Mouse (Mus musculus) brain, adult 10 weeks (tissue): ENCODE data around the gene Tango2. TPM values are rescaled to one million over a fixed set of nuclear protein-coding genes. Genes with fewer than 3 reads are reported as not detected.

Experiments
- polyA plus RNA-seq: library from polyadenylated mRNA; stranded (reverse); fragments of 350-450 nt; fragmentation: Illumina TruSeq; extraction: RNeasy Lipid Tissue Mini Kit (QIAGEN cat#74804); gene quantifications from one replicate; pipeline ENCODE4 v1.2.3, GENCODE M21; 2015; ENCODE audit warnings: low read depth, low replicate concordance

Tango2 gene
- 206 TPM for polyA plus RNA-seq

GRCm38 (mm10) chr16:18347931-18348600 is at the start of gene Tango2, which contains the start of gene Arvcf:
Tango2 (minus strand) TSS chr16:18348103.
Arvcf (plus strand) TSS chr16:18348182.

DNA sequence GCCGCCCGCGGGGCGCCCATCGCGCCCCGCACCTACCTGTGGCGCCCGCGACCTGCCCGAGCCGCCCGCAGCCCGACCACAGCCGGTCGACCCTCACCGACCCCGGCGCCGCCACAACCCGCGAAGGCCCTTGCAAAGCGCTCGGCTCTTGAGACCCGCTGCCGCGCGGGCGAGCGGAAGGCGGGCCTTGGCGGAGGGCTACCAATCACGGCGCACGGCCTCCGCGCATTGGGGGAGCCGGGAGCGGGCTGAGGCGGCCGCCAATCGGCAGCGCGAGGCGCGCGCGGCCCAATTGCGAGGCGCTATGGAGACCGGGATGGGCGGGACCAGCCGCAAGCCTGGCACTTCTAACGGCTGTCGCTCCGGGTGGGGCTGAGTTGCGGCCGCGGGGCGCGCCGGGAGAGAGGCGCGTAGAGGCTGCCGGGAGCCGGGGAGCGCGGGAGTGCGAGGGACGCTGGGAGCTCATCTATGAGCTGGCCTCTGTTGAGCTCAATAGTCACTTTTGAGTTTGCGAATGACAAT is 58.8 kb downstream of the Tango2 start, which contains the start of gene Dgcr8:
Gene Dgcr8 (minus strand): TSS at position 180 of the 522 bp plus-strand sequence.

DNA sequence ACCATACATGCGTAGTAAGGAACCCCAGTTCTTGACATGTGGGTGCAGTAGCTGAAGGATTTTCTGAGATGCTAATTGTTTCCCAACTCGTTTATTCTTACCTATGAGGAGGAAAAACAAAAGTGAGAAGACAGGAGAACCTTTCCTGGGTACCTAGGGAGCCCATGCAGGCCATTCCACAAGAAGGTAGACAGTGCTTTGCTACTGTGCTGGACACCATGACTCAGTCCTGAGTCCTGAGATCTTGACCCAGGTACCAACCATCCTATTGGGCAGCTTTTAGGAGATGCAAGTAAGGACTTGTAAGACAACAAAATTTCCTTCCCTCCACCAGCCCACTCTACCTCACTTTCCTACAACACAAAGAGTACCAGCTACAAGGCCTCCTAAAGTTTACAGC is 89.7 kb downstream of the Tango2 start, which contains the start of gene Gm49776:
Gene Gm49776 (minus strand): TSS at position 101 of the 400 bp plus-strand sequence.

Other genes starting within 250 kb of the Tango2 start
- 67.4 TPM for gene Rtn4r, start 220.5 kb downstream of the Tango2 start, polyA plus RNA-seq
- gene Ccdc188, start 130.2 kb downstream of the Tango2 start, polyA plus RNA-seq, result not detected
- 67.7 TPM for gene Zdhhc8, start 113.0 kb downstream of the Tango2 start, polyA plus RNA-seq
- 66.7 TPM for gene Trmt2a, start 99.4 kb downstream of the Tango2 start, polyA plus RNA-seq
- 105 TPM for gene Ranbp1, start 99.4 kb downstream of the Tango2 start, polyA plus RNA-seq
- not detected for gene Gm49776, start 89.8 kb downstream of the Tango2 start, polyA plus RNA-seq
- 24.6 TPM for gene Dgcr8, start 58.9 kb downstream of the Tango2 start, polyA plus RNA-seq
- gene Arvcf, start 79 bp upstream of the Tango2 start, polyA plus RNA-seq, result 24.8 TPM
- 25.3 TPM for gene Txnrd2, start 78.3 kb upstream of the Tango2 start, polyA plus RNA-seq
- gene Comt, start 78.7 kb upstream of the Tango2 start, polyA plus RNA-seq, result 135 TPM
- gene Gnb1l, start 150.6 kb upstream of the Tango2 start, polyA plus RNA-seq, result 3.7 TPM
- gene Rtl10, start 150.8 kb upstream of the Tango2 start, polyA plus RNA-seq, result 2.8 TPM
- gene Tbx1, start 242.6 kb upstream of the Tango2 start, polyA plus RNA-seq, result 0.94 TPM